Comparison of ENCODE assay signal across 22 mouse cellular contexts in genomic region chr2:74039580-74039979, GRCm38 (mm10).
A peak's percentile ranks its signal among the peaks of the same experiment; 100 is the strongest.
DNase-seq lines count a peak whose midpoint lies in the region; ATAC-seq and TF ChIP-seq lines count a peak whose summit lies in the region.
"Had no signal": no experiment of that assay in that cellular context is flagged by ENCODE, and none has a peak within 500 bp of the region (broad histone marks: within the 10 kb centered on the region; RNA-seq: fewer than 3 reads in every experiment).

No protein-coding gene starts in this region.

- no peak for TF ChIP-seq CTCF in lung, embryonic 14.5 days (IDR thresholded peaks at IDR 0.05; ENCODE audit: low read depth)
- TF ChIP-seq CTCF in brain, embryonic 14.5 days (IDR thresholded peaks at IDR 0.05; ENCODE audit: borderline replicate concordance, extremely low read depth, insufficient read depth, insufficient read length): no peak

- no peaks in the 10 kb centered on the region for H3K9me3 ChIP-seq in lung, embryonic 14.5 days (ENCODE audit: low read depth, low read length)
- no peaks in the 10 kb centered on the region for H3K9me3 ChIP-seq in intestine, embryonic 15.5 days
- H3K9me3 ChIP-seq: embryonic facial prominence, embryonic 12.5 days; embryonic facial prominence, embryonic 15.5 days; hindbrain, embryonic 12.5 days; hindbrain, embryonic 15.5 days had no signal

- intact Hi-C loops in left cerebral cortex, postnatal 36 days (cut with DNase I): no loop called here

- H3K9ac ChIP-seq in lung, embryonic 14.5 days: no peak overlapping the region
- no peak overlapping the region for H3K9ac ChIP-seq in intestine, embryonic 15.5 days
- H3K9ac ChIP-seq: embryonic facial prominence, embryonic 12.5 days; embryonic facial prominence, embryonic 15.5 days; forebrain, postnatal 0 days; hindbrain, embryonic 12.5 days; hindbrain, embryonic 15.5 days had no signal

- H3K27me3 ChIP-seq in lung, embryonic 14.5 days (ENCODE audit: insufficient read depth, low read length): no peaks in the 10 kb centered on the region
- no peaks in the 10 kb centered on the region for H3K27me3 ChIP-seq in intestine, embryonic 15.5 days (replicated peaks)
- H3K27me3 ChIP-seq: embryonic facial prominence, embryonic 12.5 days; embryonic facial prominence, embryonic 15.5 days; hindbrain, embryonic 12.5 days; hindbrain, embryonic 15.5 days had no signal

- H3K4me2 ChIP-seq in lung, embryonic 14.5 days: no peak overlapping the region
- no peak overlapping the region for H3K4me2 ChIP-seq in intestine, embryonic 15.5 days (replicated peaks)
- H3K4me2 ChIP-seq: embryonic facial prominence, embryonic 12.5 days; embryonic facial prominence, embryonic 15.5 days; heart, embryonic 11.5 days; hindbrain, embryonic 12.5 days; hindbrain, embryonic 15.5 days had no signal

- no peak overlapping the region for H3K27ac ChIP-seq in lung, embryonic 14.5 days (ENCODE audit: low read depth)
- H3K27ac ChIP-seq in intestine, embryonic 15.5 days: peak overlapping the region; percentile 48; the same call in 1 of the 2 replicates
- H3K27ac ChIP-seq: embryonic facial prominence, embryonic 12.5 days; embryonic facial prominence, embryonic 15.5 days; gastrocnemius, adult 2 months; hindbrain, embryonic 12.5 days; hindbrain, embryonic 15.5 days had no signal

- no peak for TF ChIP-seq POLR2A in brain, embryonic 14.5 days (IDR thresholded peaks at IDR 0.05; ENCODE audit: borderline replicate concordance, extremely low read depth, insufficient read depth, insufficient read length, poor library complexity, severe bottlenecking)

- ATAC-seq in lung, embryonic 14.5 days (ENCODE audit: insufficient read depth): peak; percentile 91
- ATAC-seq in intestine, embryonic 15.5 days: peak; percentile 83
- ATAC-seq: CD4-positive, CD25-positive, alpha-beta regulatory T cell, adult 4 months; forebrain, embryonic 14.5 days; forebrain, postnatal 0 days had no signal

- peak; percentile 80 for DNase-seq in lung, embryonic 14.5 days
- no peak for DNase-seq in lung, postnatal 14 days
- DNase-seq in lung, postnatal 4 days: peak; percentile 4 to 29
- DNase-seq in lung, postnatal 25 days (ENCODE audit: low spot score): no peak
- DNase-seq in brain, embryonic 14.5 days (ENCODE audit: low read depth): peak; percentile 42
- no peak for DNase-seq in left cerebral cortex, postnatal 36 days (ENCODE audit: low spot score in 2 of 2)
- DNase-seq: cerebellum, adult 11-12 months; cerebellum, adult 8-10 months; cerebellum, postnatal 10 days; cerebellum, postnatal 36 days; forebrain, postnatal 0 days; gastrocnemius, adult 2 months; gastrocnemius, postnatal 14 days; heart, adult 11 months had no signal

- 15% methylated on average over 6 of the region's 6 CpGs for WGBS in lung, embryonic 14.5 days
- 32% methylated on average over 6 of the region's 6 CpGs for WGBS in intestine, embryonic 15.5 days

- no peak overlapping the region for H3K4me3 ChIP-seq in lung, embryonic 14.5 days (ENCODE audit: low read depth, low read length)
- no peak overlapping the region for H3K4me3 ChIP-seq in intestine, embryonic 15.5 days (replicated peaks)
- H3K4me3 ChIP-seq: embryonic facial prominence, embryonic 12.5 days; embryonic facial prominence, embryonic 15.5 days; gastrocnemius, adult 2 months; hindbrain, embryonic 12.5 days; hindbrain, embryonic 15.5 days had no signal

- H3K36me3 ChIP-seq in lung, embryonic 14.5 days (ENCODE audit: insufficient read depth): no peaks in the 10 kb centered on the region
- no peaks in the 10 kb centered on the region for H3K36me3 ChIP-seq in intestine, embryonic 15.5 days
- H3K36me3 ChIP-seq: embryonic facial prominence, embryonic 12.5 days; embryonic facial prominence, embryonic 15.5 days; hindbrain, embryonic 12.5 days; hindbrain, embryonic 15.5 days had no signal

- H3K4me1 ChIP-seq in lung, embryonic 14.5 days (ENCODE audit: insufficient read depth): no peaks in the 10 kb centered on the region
- H3K4me1 ChIP-seq in intestine, embryonic 15.5 days (replicated peaks): no peaks in the 10 kb centered on the region; the same call in 1 of the 2 replicates
- H3K4me1 ChIP-seq: embryonic facial prominence, embryonic 12.5 days; embryonic facial prominence, embryonic 15.5 days; hindbrain, embryonic 12.5 days; hindbrain, embryonic 15.5 days had no signal

Comparison
In these comparisons a context has a peak if more than half of its experiments do, and no peak if none do; other contexts are left out.
1. DNase-seq: peak in lung, embryonic 14.5 days (single experiment), lung, postnatal 4 days (2 of 2) and brain, embryonic 14.5 days (single experiment); none in lung, postnatal 14 days (single experiment), lung, postnatal 25 days (single experiment) and left cerebral cortex, postnatal 36 days (0 of 2).